Mouse (Mus musculus): ENCODE measurements around the gene Tpm4. TPM values are rescaled to one million over a fixed set of nuclear protein-coding genes. Genes with fewer than 3 reads are reported as not detected.
"Not testable (repeated sequence)": the region's sequence is repeated elsewhere in the genome, so short reads cannot be mapped to it uniquely, and the experiment has no call there.

The Tpm4 gene
- polyA plus RNA-seq, 2 experiments = 395 to 579 TPM

GRCm38 (mm10) chr8:72106740-72107139 lies 28.0 kb upstream of the Tpm4 start, which contains the start of gene Olfr374:
Gene Olfr374 (plus strand): TSS chr8:72107040.
- ATAC-seq (ENCODE audit: low FRiP score, low read depth) = no peak
- WGBS = 80% methylated on average over 3 of the region's 3 CpGs
- no peaks in the 10 kb centered on the region; the same call in 1 of the 2 replicates for H3K9me3 ChIP-seq (ENCODE audit: control insufficient read depth, low read length)
- no peak within 1 kb of the TSS for H3K4me2 ChIP-seq (replicated peaks; ENCODE audit: low read depth, low read length, severe bottlenecking)
- H3K36me3 ChIP-seq (ENCODE audit: control insufficient read depth, insufficient read depth, low read length) = no peaks in the 10 kb centered on the region
- no peak for DNase-seq (ENCODE audit: low spot score)
- H3K9ac ChIP-seq (ENCODE audit: low read depth, low read length, severe bottlenecking) = no peak within 1 kb of the TSS
- H3K27me3 ChIP-seq (ENCODE audit: control insufficient read depth, insufficient read depth, low read length) = no peaks in the 10 kb centered on the region
- no peak within 1 kb of the TSS for H3K4me3 ChIP-seq (replicated peaks; ENCODE audit: low read length)
- TF ChIP-seq POLR2A (IDR thresholded peaks at IDR 0.05; ENCODE audit: borderline replicate concordance, extremely low read depth, insufficient read depth, insufficient read length) = no peak
- no peaks in the 10 kb centered on the region for H3K4me1 ChIP-seq (ENCODE audit: control insufficient read depth, insufficient read depth, low read length)
- no peak within 1 kb of the TSS for H3K27ac ChIP-seq (replicated peaks; ENCODE audit: low read depth, low read length)

GRCm38 (mm10) chr8:72110876-72111275 lies 23.9 kb upstream of the Tpm4 start:
- TF ChIP-seq POLR2A (IDR thresholded peaks at IDR 0.05; ENCODE audit: borderline replicate concordance, extremely low read depth, insufficient read depth, insufficient read length) = no peak
- no peak overlapping the region for H3K4me3 ChIP-seq (replicated peaks; ENCODE audit: low read length)
- H3K9ac ChIP-seq (ENCODE audit: low read depth, low read length, severe bottlenecking) = no peak overlapping the region
- H3K4me1 ChIP-seq (ENCODE audit: control insufficient read depth, insufficient read depth, low read length) = no peaks in the 10 kb centered on the region
- no peaks in the 10 kb centered on the region for H3K9me3 ChIP-seq (ENCODE audit: control insufficient read depth, low read length)
- DNase-seq (ENCODE audit: low spot score) (no peak), ATAC-seq (ENCODE audit: low FRiP score, low read depth) (no peak)
- H3K27me3 ChIP-seq (ENCODE audit: control insufficient read depth, insufficient read depth, low read length) = no peaks in the 10 kb centered on the region
- no peaks in the 10 kb centered on the region for H3K36me3 ChIP-seq (ENCODE audit: control insufficient read depth, insufficient read depth, low read length)
- no peak overlapping the region for H3K27ac ChIP-seq (replicated peaks; ENCODE audit: low read depth, low read length)
- H3K4me2 ChIP-seq (replicated peaks; ENCODE audit: low read depth, low read length, severe bottlenecking) = no peak overlapping the region
- WGBS = 78% methylated on average over 6 of the region's 6 CpGs

- ATAC-seq (ENCODE audit: low FRiP score, low read depth) = no peak
- no peaks in the 10 kb centered on the region for H3K27me3 ChIP-seq (ENCODE audit: control insufficient read depth, insufficient read depth, low read length)
- no peak overlapping the region for H3K4me2 ChIP-seq (replicated peaks; ENCODE audit: low read depth, low read length, severe bottlenecking)
- H3K4me1 ChIP-seq (ENCODE audit: control insufficient read depth, insufficient read depth, low read length) = no peaks in the 10 kb centered on the region
- no peak overlapping the region for H3K4me3 ChIP-seq (replicated peaks; ENCODE audit: low read length)
- 67% methylated on average over 3 of the region's 3 CpGs for whole genome bisulfite sequencing
- DNase-seq (ENCODE audit: low spot score) = no peak
- no peaks in the 10 kb centered on the region for H3K9me3 ChIP-seq (ENCODE audit: control insufficient read depth, low read length)
- no peaks in the 10 kb centered on the region for H3K36me3 ChIP-seq (ENCODE audit: control insufficient read depth, insufficient read depth, low read length)
- TF ChIP-seq POLR2A (IDR thresholded peaks at IDR 0.05; ENCODE audit: borderline replicate concordance, extremely low read depth, insufficient read depth, insufficient read length) = no peak
- H3K9ac ChIP-seq (ENCODE audit: low read depth, low read length, severe bottlenecking) = no peak overlapping the region
- no peak overlapping the region for H3K27ac ChIP-seq (replicated peaks; ENCODE audit: low read depth, low read length)
Observed at GRCm38 (mm10) chr8:72112486-72112885, 22.3 kb upstream of the Tpm4 start.

GRCm38 (mm10) chr8:72115202-72115601 lies 19.6 kb upstream of the Tpm4 start:
- Histone ChIP-seq H3K36me3 (ENCODE audit: control insufficient read depth, insufficient read depth, low read length) (no peaks in the 10 kb centered on the region), H3K9ac (ENCODE audit: low read depth, low read length, severe bottlenecking) (no peak overlapping the region), H3K4me1 (ENCODE audit: control insufficient read depth, insufficient read depth, low read length) (no peaks in the 10 kb centered on the region), H3K4me3 (replicated peaks; ENCODE audit: low read length) (no peak overlapping the region), H3K9me3 (ENCODE audit: control insufficient read depth, low read length) (no peaks in the 10 kb centered on the region), H3K4me2 (replicated peaks; ENCODE audit: low read depth, low read length, severe bottlenecking) (no peak overlapping the region), H3K27ac (replicated peaks; ENCODE audit: low read depth, low read length) (no peak overlapping the region), H3K27me3 (ENCODE audit: control insufficient read depth, insufficient read depth, low read length) (no peaks in the 10 kb centered on the region)
- 93% methylated on average over 2 of the region's 2 CpGs for WGBS
- DNase-seq (ENCODE audit: low spot score) = no peak
- no peak for ATAC-seq (ENCODE audit: low FRiP score, low read depth)
- TF ChIP-seq POLR2A (IDR thresholded peaks at IDR 0.05; ENCODE audit: borderline replicate concordance, extremely low read depth, insufficient read depth, insufficient read length) = no peak

- Histone ChIP-seq H3K27me3 (ENCODE audit: control insufficient read depth, insufficient read depth, low read length) (no peaks in the 10 kb centered on the region), H3K36me3 (ENCODE audit: control insufficient read depth, insufficient read depth, low read length) (no peaks in the 10 kb centered on the region), H3K9ac (ENCODE audit: low read depth, low read length, severe bottlenecking) (no peak overlapping the region), H3K27ac (replicated peaks; ENCODE audit: low read depth, low read length) (no peak overlapping the region), H3K9me3 (ENCODE audit: control insufficient read depth, low read length) (no peaks in the 10 kb centered on the region), H3K4me2 (replicated peaks; ENCODE audit: low read depth, low read length, severe bottlenecking) (no peak overlapping the region), H3K4me1 (ENCODE audit: control insufficient read depth, insufficient read depth, low read length) (no peaks in the 10 kb centered on the region), H3K4me3 (replicated peaks; ENCODE audit: low read length) (no peak overlapping the region)
- WGBS = 45% methylated on average over 4 of the region's 4 CpGs
- no peak for TF ChIP-seq POLR2A (IDR thresholded peaks at IDR 0.05; ENCODE audit: borderline replicate concordance, extremely low read depth, insufficient read depth, insufficient read length)
- ATAC-seq (ENCODE audit: low FRiP score, low read depth) (no peak), DNase-seq (ENCODE audit: low spot score) (no peak)
Observed at GRCm38 (mm10) chr8:72118616-72119015, 16.2 kb upstream of the Tpm4 start.

- ATAC-seq (ENCODE audit: low FRiP score, low read depth); H3K4me1 ChIP-seq (ENCODE audit: control insufficient read depth, insufficient read depth, low read length); H3K36me3 ChIP-seq (ENCODE audit: control insufficient read depth, insufficient read depth, low read length); H3K27me3 ChIP-seq (ENCODE audit: control insufficient read depth, insufficient read depth, low read length); H3K27ac ChIP-seq (replicated peaks; ENCODE audit: low read depth, low read length); H3K4me3 ChIP-seq (replicated peaks; ENCODE audit: low read length); H3K9ac ChIP-seq (ENCODE audit: low read depth, low read length, severe bottlenecking); DNase-seq (ENCODE audit: low spot score); H3K4me2 ChIP-seq (replicated peaks; ENCODE audit: low read depth, low read length, severe bottlenecking); H3K9me3 ChIP-seq (ENCODE audit: control insufficient read depth, low read length): not testable (repeated sequence)
- WGBS = 51% methylated on average over 3 of the region's 3 CpGs
Observed at GRCm38 (mm10) chr8:72121486-72121885, 13.3 kb upstream of the Tpm4 start.
